Mouse (Mus musculus): ENCODE measurements around the gene Ankrd44.

- no peak for TF ChIP-seq CTCF (conservative IDR thresholded peaks at IDR 0.05; ENCODE audit: insufficient read depth, insufficient read length, low read depth, low read length)
- TF ChIP-seq POLR2A (IDR thresholded peaks at IDR 0.05; ENCODE audit: low read depth, low read length), result no peak
These were observed 250.7 kb downstream of the Ankrd44 start for GRCm38 (mm10) chr1:54675478-54675877.
